Mouse (Mus musculus) cerebellum, postnatal 25 days (tissue): ENCODE results near the gene Ntf5.

Experiments
- DNase-seq, 2 experiments: peaks; one replicate each; pipeline ENCODE4 v3.0.0; 2021; ENCODE audit warnings: mixed read lengths in 2 of 2

Gene Ntf5

DNA sequence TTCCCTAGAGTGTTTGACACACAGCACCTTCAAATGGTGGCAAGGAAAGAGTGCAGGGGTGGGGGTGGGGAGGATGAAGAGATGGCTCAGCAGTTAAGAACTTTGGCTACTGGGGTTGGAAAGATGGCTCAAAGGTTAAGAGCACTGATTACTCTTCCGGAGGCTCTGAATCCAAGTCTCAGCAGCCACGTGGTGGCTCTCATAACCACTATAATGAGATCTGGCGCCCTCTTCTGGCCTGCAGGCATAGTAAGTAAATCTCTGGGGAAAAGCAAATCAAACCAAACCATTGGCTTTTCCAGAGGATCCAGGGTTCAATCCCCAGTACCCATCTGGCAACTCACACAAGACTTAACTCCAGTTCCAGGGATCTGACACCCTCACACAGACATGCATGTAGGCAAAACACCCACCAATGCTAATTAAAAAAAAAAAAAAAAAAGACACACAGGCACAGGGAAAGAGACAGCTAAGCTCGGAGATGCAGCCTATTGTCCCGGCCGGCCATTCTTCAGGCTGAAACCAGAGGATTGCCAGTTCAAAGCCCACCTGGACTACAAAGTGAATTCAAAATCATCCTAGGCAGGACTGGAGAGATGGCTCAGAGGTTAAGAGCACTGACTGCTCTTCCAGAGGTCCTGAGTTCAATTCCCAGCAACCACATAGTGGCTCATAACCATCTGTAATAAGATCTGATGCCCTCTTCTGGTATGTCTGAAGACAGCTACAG lies 9.8 kb upstream of the Ntf5 start:
- peak; percentile 46 to 74 for DNase-seq

DNA sequence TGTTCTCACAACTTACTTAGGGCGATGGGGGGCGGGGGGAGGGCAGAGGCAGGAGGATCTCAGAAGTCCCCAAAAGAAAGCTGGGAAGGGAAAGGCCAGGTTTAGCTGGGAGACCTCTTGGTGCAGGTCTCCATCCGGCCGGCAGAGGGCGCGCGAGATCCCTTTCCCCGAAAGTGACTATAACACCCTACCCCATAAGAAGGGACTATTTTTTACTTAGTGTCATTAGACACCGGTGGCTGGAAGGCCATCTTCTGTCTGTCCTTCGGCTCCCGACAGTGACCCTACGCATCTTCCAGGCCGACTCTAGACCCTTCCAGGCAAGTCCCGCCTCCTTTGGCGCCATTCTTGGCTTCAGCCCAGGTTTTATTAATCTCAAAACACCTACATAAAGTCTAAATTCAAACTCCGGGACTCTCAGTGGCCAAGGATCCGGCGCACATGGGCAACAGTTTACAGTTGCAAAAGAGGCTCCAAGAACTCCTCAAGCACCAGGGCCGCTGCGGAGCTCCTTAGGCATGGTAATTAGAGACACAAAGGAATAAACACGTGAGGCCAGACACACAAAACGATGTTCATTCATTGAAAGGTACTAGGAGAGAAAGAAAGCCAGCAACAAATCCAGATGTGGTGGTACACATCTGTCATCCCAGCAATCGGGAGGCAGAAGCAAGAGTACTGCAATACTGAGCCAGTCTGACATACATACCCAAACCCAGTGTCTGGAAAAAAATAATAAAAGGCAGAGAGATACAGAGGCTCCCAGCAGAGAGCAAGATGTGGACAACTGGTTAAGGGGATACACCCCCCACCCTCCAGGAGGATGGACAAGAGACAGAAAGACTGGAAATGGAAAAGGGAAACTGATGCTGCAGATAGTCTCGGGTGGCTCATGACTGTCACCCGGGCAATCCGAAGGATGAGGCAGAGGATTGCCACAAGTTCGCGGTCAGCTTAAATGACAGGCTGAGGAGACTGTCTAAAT lies 8.1 kb upstream of the Ntf5 start, which contains the start of gene Kcna7:
TSS of gene Kcna7 (plus strand) at position 563 of the 985 bp plus-strand sequence.
- DNase-seq, result peak; percentile 77 to 86

DNA sequence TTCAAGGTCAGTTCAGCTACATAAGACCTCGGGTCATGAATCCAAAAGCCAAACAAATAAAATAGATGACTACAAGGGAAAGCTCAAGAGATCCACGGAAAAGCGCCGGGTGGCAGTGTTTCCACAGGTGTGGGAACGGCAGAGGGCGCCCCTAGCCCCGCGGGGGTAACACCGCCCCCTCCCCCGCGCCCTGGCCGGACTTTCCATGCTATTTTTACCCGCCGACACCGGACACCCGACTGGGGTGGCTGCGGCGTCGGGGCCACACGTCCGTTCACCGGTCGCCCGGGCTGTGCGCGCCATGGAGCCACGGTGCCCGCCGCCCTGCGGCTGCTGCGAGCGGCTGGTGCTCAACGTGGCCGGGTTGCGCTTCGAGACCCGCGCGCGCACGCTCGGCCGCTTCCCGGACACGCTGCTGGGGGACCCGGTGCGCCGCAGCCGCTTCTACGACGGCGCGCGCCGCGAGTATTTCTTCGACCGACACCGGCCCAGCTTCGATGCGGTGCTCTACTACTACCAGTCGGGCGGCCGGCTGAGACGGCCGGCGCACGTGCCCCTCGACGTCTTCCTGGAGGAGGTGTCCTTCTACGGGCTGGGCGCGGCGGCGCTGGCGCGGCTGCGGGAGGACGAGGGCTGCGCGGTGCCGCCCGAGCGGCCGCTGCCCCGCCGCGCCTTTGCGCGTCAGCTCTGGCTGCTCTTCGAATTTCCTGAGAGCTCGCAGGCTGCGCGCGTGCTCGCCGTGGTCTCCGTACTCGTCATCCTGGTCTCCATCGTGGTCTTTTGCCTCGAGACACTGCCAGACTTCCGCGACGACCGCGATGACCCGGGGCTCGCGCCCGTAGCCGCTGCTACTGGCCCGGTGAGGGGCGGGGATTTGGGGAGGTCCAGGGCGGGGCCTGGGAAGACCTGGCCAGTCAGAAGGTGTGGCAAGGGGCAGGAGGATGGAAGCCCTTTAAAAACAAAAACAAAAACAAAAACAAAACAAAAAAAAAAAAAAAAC lies 7.0 kb upstream of the Ntf5 start:
- no peak for DNase-seq

DNA sequence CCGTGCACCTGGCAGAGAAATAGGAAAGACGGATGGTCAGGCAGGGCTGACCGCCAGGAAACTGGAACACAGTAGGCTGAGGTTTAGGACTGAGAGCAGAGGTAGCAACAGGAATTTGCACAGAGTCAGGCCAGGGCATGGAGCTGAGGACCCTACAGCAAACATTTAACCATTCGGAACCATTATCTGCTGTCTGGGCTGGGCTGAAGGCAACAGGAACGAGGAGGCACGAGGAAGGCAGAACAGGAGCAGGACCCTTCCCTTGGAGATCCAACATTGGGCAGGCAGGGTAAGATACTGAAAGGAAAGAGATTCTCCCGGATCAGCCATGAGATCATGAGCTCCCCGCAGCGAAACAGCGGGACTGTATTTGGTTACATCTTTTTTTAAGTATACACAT lies 5.7 kb upstream of the Ntf5 start:
- DNase-seq, result no peak

DNA sequence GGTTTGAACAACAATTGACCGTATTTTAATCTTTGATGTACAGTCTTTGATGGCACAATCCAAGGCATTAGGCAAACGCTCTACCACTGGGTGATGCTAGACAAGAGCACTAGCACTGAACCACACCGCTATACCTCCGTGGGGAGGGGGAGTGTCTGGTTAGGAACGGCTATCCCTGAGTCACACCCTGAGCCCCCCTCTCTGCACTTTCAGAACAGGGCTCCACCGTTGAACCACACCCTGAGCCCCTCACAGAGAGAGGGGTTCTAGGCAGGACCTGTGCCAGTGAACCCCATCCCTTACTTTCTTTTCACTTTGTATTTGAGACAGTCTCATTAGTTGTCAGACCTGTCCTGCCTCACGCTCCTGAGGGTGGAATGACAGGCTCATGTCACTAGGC lies 5.1 kb upstream of the Ntf5 start:
- DNase-seq, result no peak

DNA sequence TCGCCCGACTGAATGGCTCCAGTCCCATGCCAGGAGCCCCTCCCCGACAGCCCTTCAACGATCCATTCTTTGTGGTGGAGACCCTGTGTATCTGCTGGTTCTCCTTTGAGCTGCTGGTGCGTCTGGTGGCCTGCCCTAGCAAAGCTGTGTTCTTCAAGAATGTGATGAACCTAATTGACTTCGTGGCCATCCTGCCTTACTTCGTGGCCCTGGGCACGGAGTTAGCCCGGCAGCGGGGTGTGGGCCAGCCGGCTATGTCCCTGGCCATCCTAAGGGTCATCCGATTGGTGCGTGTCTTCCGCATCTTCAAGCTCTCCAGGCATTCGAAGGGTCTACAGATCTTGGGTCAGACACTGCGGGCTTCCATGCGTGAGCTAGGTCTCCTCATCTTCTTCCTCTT lies 4.5 kb upstream of the Ntf5 start:
- no peak for DNase-seq

DNA sequence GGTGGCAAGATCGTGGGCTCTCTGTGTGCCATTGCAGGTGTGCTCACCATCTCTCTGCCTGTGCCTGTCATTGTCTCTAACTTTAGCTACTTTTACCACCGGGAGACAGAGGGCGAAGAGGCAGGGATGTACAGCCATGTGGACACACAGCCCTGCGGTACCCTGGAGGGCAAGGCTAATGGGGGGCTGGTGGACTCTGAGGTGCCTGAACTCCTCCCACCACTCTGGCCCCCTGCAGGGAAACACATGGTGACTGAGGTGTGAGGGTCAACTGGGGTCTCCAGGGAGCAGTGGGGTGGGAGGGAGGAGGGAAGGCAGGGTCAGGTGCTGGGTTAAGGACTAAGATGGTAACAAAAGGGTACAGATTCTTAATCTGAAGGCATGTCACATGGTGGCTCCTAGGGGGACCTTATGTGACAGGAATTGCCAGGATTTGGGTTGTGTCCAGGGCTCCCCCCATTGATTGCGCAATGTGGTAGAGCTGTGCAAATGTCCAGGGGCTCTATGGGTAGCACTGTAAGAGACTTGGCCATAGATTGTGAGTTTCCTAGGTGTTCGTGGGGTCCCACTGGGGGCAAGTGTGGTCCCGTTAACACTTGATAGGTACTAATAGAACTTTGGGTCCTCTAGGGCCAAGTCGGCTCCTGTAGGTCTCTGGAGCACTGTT lies 3.9 kb upstream of the Ntf5 start:
- no peak for DNase-seq

DNA sequence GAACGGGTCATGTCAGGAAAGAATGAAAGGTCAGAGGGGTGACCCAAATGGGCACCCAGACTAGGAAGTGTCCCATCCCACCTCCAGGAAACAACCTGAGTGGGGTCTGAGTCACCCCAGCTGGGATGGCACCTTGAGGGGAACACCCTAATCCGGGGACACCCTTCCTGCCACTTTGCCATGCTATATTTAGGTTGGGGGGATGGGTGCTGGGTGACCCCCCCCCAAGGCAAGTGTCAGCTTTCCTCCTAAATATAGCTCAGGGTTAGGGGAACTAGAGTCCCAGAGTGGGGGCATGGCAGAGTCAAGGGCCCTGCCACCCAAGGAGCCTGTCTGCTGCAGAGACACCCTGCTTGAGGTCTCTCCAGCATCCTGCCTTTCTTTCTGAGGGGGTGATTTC lies 1.1 kb upstream of the Ntf5 start:
- no peak for DNase-seq

DNA sequence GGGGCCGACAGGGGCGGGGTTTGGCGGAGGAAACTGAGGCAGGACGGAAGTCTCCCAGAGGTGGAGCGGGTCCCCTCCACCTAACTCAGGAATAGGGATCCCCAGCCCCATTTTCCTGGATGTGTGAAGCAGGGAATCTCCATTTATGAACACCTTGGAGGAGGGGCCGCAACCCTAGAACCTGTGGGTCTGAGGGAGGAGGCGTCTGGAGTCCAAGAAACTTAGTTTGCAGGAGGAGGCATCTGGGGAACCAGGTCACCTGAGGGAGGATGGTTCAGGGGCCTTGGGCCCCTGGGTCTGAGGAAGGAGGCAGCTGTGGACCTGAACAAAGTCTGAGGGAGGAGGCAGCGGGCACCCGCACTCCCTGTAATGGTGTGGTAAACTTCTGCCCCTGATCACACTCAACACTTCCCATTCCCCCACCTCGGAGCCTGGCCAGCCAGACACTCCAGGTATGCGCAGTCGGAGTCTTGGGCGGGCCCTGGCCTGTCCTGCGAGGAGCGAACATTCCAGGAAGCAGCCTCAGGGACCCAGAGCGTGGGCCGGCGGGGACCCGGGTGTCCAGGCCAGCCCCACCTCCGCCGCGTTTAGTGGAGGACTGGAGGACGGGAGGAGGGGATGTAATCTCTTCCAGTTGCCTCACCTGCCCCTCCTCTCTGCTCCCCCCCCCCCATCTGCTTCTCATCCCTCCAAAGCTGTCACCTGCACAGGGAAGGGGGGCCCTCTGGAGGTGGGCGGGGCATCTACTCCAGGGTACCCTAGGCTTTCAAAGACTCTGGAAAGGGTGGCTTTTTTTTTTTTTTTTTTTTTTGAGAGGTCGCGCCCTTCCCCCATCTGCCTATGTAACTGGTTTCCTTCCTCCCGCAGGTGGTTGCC lies 607 bp downstream of the Ntf5 start:
- no peak for DNase-seq

DNA sequence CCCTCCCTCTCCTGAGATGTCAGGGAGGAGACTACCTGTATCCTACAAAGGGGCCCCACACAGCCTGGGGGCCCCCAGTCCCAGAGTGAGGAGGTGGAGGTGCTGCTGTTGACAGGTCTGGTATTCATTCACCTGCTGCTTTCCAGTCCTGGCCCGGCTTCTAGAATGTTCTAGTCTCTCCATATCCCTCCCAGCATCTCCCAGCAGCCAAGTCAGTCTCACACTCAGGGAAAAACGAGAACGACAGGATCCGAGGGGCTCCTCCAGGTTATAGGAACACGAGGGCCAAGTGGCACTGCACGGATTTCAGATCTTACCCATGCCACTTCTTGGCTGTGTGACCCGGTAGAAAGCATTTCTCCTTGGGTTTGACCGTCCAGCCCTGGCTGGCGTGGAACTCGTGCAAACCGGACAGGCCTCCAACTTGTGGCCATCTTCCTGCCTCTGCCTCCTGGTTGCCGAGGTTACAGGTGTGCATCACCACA lies 1.3 kb downstream of the Ntf5 start:
- no peak for DNase-seq

DNA sequence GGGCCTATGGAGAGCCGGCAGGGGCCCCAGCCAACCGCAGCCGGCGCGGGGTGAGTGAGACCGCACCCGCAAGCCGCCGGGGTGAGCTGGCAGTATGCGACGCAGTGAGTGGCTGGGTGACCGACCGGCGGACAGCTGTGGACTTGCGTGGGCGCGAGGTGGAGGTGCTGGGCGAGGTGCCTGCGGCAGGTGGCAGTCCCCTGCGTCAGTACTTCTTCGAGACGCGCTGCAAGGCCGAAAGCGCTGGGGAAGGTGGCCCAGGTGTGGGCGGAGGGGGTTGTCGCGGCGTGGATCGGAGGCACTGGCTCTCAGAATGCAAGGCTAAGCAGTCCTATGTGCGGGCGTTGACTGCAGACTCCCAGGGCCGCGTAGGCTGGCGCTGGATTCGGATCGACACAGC lies 2.1 kb downstream of the Ntf5 start:
- DNase-seq, result peak in 1 of 2 experiments; percentile 34

DNA sequence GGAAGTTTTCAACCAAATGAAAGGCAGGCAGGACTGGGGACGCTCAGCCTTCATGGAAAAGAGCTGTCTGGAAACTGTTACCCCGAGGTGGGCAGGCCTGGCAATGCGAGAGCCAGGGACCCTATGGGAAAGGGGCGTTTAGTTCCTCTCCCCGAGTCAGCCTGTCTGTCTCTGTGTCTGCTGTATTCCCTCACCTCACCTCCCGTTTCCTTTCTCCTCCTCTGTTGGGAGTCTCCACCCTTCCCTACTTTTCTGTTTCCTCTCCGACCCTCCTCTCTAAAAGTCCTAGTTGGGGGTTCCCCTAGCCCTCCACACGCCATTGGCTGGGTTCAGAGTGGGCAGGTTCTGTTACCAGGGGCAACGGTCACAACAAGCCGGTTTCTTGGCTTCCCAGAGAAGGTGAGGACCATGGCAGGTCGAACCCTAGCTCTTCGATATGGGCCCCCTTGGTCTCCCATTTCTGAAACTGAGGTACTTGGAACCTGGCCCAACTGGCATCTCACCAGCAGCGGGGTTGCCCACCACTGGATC lies 4.5 kb downstream of the Ntf5 start:
- no peak for DNase-seq

DNA sequence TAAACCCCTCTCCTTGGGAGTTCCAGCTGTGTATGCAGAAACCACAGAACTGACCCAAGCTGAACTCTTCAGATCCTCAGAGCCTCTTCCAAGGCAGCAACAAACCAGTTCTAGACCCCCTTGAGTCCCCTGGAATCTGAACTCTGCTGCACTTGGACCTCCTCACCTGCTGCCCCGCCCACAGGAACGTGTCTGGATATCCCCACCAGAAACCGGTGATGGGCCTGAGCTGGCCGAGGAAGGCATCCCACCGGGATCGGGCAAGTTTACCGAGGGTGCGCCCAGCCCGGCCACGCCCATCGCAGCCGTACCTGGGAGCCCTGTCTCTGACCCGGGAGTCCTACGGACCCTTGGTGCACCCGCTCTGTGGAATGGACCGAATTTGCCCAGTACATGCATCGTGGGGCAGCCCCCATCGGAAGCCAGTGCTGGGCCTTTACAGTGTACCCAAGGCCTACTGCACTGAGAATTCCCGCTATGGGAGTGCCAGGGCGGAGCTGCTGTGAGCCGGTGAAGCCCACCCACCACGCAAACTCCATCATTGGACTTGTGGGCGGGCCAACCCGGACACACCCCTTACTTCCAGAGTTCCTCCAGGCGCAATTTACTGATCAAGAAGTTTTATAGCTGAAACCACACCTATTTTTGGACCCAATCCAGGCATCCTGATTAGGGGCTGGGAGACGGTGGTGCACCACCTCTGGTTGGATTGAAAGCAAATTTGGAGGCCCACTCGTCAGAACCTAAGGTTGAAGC lies 6.5 kb downstream of the Ntf5 start:
- DNase-seq, result no peak

DNA sequence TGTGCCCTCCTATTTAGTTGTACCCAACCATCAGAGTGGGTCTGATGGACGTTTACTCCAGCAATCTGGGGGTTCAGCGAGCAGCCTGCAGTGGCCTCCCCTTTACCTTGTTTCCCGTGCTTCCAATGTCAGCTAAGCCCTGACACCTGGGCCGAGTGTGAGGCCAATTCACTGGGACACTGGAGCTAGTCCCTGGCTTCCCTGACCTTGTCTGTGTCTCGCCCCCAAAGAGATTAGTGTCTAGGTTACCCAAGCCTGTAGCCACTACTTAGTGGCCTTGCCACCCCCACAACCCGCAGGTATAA lies 7.1 kb downstream of the Ntf5 start, which contains the start of gene Lhb:
TSS of gene Lhb (plus strand) at position 206 of the 305 bp plus-strand sequence.
- DNase-seq, result no peak

DNA sequence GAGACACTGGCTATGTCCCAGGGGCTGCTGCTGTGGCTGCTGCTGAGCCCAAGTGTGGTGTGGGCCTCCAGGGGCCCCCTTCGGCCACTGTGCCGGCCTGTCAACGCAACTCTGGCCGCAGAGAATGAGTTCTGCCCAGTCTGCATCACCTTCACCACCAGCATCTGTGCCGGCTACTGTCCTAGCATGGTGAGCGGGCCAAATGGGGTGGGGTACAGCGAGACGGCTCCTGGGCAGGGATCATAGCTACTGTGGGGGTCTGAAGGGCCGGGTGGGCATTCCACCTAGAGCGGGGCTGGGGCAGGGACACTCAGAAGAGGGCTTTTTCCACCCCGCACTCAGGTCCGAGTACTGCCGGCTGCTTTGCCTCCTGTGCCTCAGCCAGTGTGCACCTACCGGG lies 7.7 kb downstream of the Ntf5 start:
- DNase-seq, result no peak

DNA sequence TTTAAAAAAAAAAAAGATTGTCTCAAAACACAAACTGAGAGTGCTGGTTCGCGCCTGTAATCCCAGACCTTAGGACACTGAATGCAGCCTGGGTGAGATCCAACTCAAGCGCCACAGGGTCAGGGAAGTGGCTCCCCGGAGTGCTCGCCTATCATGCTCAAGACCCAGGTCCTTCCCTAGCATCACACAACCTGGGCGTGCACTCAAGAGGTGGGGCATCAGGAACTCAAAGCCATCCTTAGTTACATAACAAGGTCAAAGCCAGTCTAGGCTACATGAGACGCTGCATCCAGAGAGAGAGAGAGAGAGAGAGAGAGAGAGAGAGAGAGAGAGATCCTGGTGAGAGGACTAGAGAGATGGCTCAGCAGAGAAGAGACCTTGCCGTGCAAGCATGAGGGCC lies 13.1 kb downstream of the Ntf5 start:
- no peak for DNase-seq

DNA sequence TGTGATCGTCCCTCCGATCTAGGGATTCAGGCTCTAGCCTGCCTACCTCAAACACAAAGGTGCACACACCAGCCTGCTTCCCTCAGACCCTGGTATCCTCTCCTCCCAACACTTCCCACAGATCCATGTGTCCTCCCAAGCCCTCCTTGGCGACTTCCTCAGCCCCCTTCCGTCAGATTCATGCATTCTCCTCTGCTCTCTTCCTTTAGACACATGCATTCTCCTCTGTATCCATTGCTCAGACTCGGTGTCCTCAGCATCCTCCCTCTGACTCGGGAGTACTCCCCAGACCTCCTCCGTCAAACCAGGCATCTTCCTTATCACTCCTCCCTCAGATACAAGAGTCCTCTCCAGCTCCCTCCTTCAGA lies 20.3 kb downstream of the Ntf5 start:
- no peak for DNase-seq

DNA sequence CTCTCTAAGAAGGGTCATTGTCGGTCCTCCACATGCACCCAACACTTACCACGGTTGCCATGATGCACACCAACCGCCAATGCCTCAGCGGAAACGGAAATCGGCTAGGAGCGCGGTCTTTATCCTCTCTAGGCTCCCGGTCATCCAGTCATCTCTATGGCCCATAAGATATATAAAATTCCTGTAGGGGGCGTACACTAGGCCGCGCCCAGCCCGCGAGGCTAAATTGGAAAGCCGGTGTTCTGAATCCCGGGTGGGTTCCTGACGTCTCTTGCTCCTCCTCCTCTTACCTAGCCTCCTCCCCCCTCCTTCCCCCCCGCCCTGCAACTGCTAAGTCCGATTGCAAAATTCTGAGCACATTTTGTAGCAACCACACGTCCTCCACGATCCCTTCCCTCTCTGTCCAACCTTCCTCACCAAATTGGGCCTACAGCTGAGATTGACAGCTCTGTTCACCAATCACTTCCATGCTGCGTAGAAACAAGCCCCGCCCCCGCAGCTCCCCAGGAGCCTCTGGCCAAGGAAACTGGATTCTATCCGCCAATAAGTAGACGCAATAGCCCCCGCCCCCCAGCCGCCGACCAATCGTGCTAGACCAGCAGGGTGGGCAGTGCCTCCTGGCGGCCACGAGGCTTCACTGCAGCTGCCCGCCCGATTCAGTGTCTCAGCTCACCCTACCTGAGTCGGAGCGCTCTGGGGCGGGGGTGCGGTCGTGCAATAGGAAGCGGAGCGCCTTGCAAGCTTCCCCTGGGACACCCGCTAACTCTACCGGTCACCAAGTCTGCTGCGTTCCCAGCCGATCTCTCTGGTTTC lies 20.9 kb downstream of the Ntf5 start, which contains the start of gene Gys1:
TSS of gene Gys1 (plus strand) at position 642 of the 813 bp plus-strand sequence.
- DNase-seq, result peak; percentile 100

DNA sequence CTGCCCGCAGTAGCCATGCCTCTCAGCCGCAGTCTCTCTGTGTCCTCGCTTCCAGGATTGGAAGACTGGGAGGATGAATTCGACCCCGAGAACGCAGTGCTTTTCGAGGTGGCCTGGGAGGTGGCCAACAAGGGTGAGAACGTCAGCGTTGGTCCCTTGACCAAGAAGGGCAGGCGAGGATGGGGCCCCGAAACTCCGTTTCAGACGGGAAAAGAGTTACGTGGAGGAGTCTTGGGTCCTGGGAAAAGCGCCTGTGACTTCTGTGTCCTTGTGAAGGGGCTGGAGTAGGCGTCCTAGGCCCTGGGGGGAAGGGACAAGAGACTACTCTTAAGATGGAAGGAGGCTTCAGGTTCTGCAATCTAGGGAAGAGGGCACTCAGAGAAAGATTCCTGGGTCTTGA lies 21.5 kb downstream of the Ntf5 start:
- DNase-seq, result no peak
